Mouse (Mus musculus) heart, embryonic 11.5 days (tissue): ENCODE measurements at regions not wholly inside any gene's neighbourhood (a gene's known extent, or its start where the extent isn't known, plus 50 kb on each side); places are given as distances from the start of the nearest gene placed in this dataset.

Experiments used
- ATAC-seq: fragments of 200-750 bp; cut with Nextera tagmentation; replicated peaks from 2 replicates; pipeline ENCODE4 v1.8.0; 2017; ENCODE audit warnings: moderate library complexity; ENCODE audit not compliant: insufficient number of reproducible peaks, low FRiP score, low TSS enrichment
- H3K27ac ChIP-seq: fragments of 300-500 bp; sonication (generic); 2 replicates; pipeline ENCODE4 v1.5.1; 2014; ENCODE audit warnings: mild to moderate bottlenecking, low read depth, low read length
- H3K27me3 ChIP-seq: fragments of 300-500 bp; sonication (generic); 2 replicates; pipeline ENCODE4 v1.6.1; 2014; ENCODE audit warnings: mild to moderate bottlenecking, low read length, mixed read lengths; ENCODE audit not compliant: control insufficient read depth, insufficient read depth
- H3K36me3 ChIP-seq: fragments of 300-500 bp; sonication (generic); 2 replicates; pipeline ENCODE4 v1.6.1; 2014; ENCODE audit warnings: mild to moderate bottlenecking, low read length, moderate library complexity, mixed read lengths; ENCODE audit not compliant: control insufficient read depth, insufficient read depth
- H3K4me1 ChIP-seq: fragments of 300-500 bp; sonication (generic); 2 replicates; pipeline ENCODE4 v1.6.1; 2014; ENCODE audit warnings: low read length; ENCODE audit not compliant: control insufficient read depth, insufficient read depth
- H3K4me2 ChIP-seq: fragments of 300-500 bp; sonication (generic); 2 replicates; pipeline ENCODE4 v1.6.1; 2014; ENCODE audit warnings: mild to moderate bottlenecking, moderate library complexity
- H3K4me3 ChIP-seq: fragments of 300-500 bp; sonication (generic); 2 replicates; pipeline ENCODE4 v1.5.1; 2014; ENCODE audit warnings: low read depth, low read length
- H3K9ac ChIP-seq: fragments of 300-500 bp; sonication (generic); 2 replicates; pipeline ENCODE4 v1.6.1; 2014; ENCODE audit warnings: mild to moderate bottlenecking, low read depth, low read length, moderate library complexity
- H3K9me3 ChIP-seq: fragments of 300-500 bp; sonication (generic); replicated peaks from 2 replicates; pipeline ENCODE4 v1.6.1; 2016; ENCODE audit warnings: low read length; ENCODE audit not compliant: control insufficient read depth
- WGBS: fragments of 180-500 bp; shearing (Covaris S2); extraction: QIAGEN DNeasy Blood & Tissue Kit; methylation state at CpG from one replicate; pipeline ENCODE4 v1.1.7; 2014; ENCODE audit not compliant: insufficient replicate concordance; 5-methylcytosine and 5-hydroxymethylcytosine counted together

DNA sequence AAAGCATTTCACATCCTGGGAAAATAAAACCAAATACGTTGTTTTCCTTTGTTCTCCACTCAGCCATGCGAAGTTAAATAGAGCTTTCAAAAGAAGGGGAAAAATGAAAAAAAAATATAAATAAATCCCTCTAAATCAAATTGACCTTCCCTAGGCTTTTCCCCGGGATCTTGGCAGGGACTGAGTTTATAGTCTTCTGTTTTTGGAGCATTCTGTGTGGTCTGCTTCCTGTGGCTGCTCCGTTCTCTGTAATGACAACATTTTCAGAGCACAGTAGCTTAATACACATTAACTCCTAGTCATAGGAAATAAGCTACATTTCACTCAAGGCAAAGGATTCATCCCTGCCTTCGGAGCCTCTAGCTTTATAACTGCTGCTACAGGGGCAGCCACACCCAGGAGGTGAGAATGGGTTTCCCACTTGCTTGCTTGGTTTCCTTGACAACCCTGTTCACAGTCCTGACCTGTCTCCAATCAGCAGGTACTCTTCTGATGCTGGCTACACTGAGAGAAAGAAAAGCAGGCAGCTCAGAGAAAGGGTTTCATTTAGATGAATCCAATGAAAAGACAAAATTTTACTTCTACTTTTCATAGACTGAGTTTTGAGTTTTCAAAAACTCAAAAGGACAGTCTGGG is 51.9 kb upstream of the Dkk2 start:
- 53% methylated on average over 5 of the region's 5 CpGs for WGBS

DNA sequence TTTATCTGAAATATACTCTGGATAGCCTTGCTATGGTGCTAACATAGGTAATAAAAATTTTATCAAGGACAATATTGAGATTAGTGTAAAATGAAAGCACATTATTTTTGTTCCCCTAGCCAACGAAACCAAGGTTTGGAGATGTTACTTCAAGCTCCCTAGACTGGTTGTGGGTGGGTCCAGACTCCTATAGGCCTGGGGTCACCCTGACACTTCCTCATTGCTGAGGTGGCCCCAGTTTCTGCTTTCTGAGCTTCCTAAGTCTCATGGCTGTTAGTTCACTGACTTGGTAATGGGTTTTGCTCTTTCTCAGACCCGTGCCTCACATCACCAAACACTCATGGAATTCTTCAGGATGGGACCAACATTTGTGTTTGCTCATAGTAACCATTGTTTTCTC is 49.9 kb upstream of the Dkk2 start:
- H3K9ac ChIP-seq = no peak overlapping the region

More for the DNA sequence above, 51.9 kb upstream of the Dkk2 start:
- Histone ChIP-seq H3K4me2 (no peak overlapping the region), H3K27me3 (no peaks in the 10 kb centered on the region), H3K9me3 (no peaks in the 10 kb centered on the region), H3K9ac (no peak overlapping the region), H3K36me3 (no peaks in the 10 kb centered on the region), H3K4me1 (no peaks in the 10 kb centered on the region), H3K27ac (no peak overlapping the region), H3K4me3 (no peak overlapping the region)
- ATAC-seq = no peak

More for the DNA sequence above, 49.9 kb upstream of the Dkk2 start:
- Histone ChIP-seq H3K27ac (no peak overlapping the region), H3K36me3 (no peaks in the 10 kb centered on the region), H3K4me2 (no peak overlapping the region), H3K9me3 (no peaks in the 10 kb centered on the region), H3K27me3 (no peaks in the 10 kb centered on the region), H3K4me1 (no peaks in the 10 kb centered on the region), H3K4me3 (no peak overlapping the region)
- 71% methylated on average over 2 of the region's 2 CpGs for WGBS
- no peak for ATAC-seq
